ENCODE assay signal across 29 mouse cellular contexts in the genomic region with DNA sequence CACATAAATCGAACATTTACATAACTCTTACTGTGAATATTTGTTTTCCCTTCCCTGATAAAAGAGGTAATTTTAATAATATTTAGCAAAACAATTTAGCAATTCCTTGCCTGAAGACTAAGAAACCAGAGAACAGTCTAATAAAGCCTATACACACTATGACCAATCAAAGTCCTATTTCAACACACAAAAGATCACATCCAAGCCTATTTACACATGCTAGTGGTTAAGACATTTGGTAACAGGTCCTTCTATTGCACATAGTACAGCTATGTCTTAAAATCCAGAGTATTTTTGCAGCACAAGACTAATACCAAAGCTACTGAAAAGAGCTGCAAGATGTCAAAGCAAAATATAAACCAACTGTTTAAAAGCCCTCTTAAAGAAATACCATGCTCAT. TPM values are rescaled to one million over a fixed set of nuclear protein-coding genes. Genes with fewer than 3 reads are reported as not detected.
"Had no signal": no experiment of that assay in that cellular context is flagged by ENCODE, and none has a peak within 500 bp of the region (broad histone marks: within the 10 kb centered on the region; RNA-seq: fewer than 3 reads in every experiment).

No protein-coding gene starts in this region.

- H3K9me3 ChIP-seq: limb, embryonic 10.5 days; limb, embryonic 13.5 days; liver, embryonic 13.5 days; lung, embryonic 15.5 days; midbrain, embryonic 12.5 days; neural tube, embryonic 13.5 days; stomach, embryonic 15.5 days had no signal

- H3K4me1 ChIP-seq: midbrain, embryonic 12.5 days had no signal

- DNase-seq: kidney, postnatal 25 days; layer of hippocampus, adult 9-11 months; liver; liver, embryonic 13.5 days; retina, postnatal 1 day; right cerebral cortex, postnatal 4 days; thymus, adult 18-20 months; thymus, postnatal 36 days had no signal

- H3K4me3 ChIP-seq: layer of hippocampus, adult 2 months; limb, embryonic 10.5 days; limb, embryonic 13.5 days; liver, embryonic 13.5 days; lung, embryonic 15.5 days; midbrain, embryonic 12.5 days; myocyte; neural tube, embryonic 13.5 days; stomach, embryonic 15.5 days had no signal

- H3K27ac ChIP-seq: kidney, postnatal 0 days; layer of hippocampus, adult 2 months; limb, embryonic 10.5 days; limb, embryonic 13.5 days; liver, embryonic 13.5 days; lung, embryonic 15.5 days; midbrain, embryonic 12.5 days; neural tube, embryonic 13.5 days; stomach, embryonic 15.5 days had no signal

- H3K27me3 ChIP-seq: limb, embryonic 13.5 days; liver, embryonic 13.5 days; lung, embryonic 15.5 days; midbrain, embryonic 12.5 days; neural tube, embryonic 13.5 days; stomach, embryonic 15.5 days had no signal

- H3K36me3 ChIP-seq: lung, embryonic 15.5 days; midbrain, embryonic 12.5 days; neural tube, embryonic 13.5 days; stomach, embryonic 15.5 days had no signal

- H3K4me2 ChIP-seq: limb, embryonic 13.5 days; liver, embryonic 13.5 days; lung, embryonic 15.5 days; midbrain, embryonic 12.5 days; neural tube, embryonic 13.5 days; stomach, embryonic 15.5 days had no signal

- ATAC-seq: intestine, postnatal 0 days; midbrain, embryonic 16.5 days had no signal

- H3K9ac ChIP-seq: limb, embryonic 13.5 days; liver, embryonic 13.5 days; lung, embryonic 15.5 days; midbrain, embryonic 12.5 days; neural tube, embryonic 13.5 days; stomach, embryonic 15.5 days had no signal

RNA-seq across cellular contexts. Expression of a gene that starts 56.6 kb away (rescaled TPM):
- total RNA-seq: layer of hippocampus, adult 2 months; layer of hippocampus, postnatal 25 days; left cerebral cortex, adult 18-20 months; left cerebral cortex, postnatal 25 days; monocyte, adult 5-6 weeks; neutrophil, adult 5-6 weeks had no signal
- polyA plus RNA-seq: intestine, postnatal 0 days; kidney, adult 2 months; kidney, embryonic 14.5 days; kidney, postnatal 0 days; large intestine, adult 2 months; limb, embryonic 10.5 days; limb, embryonic 13.5 days; liver, embryonic 13.5 days; liver, embryonic 16.5 days; lung, embryonic 15.5 days; midbrain, embryonic 12.5 days; midbrain, embryonic 16.5 days; neural tube, embryonic 13.5 days; stomach, embryonic 15.5 days; urinary bladder, adult 2 months had no signal
